Mouse (Mus musculus) hindbrain, embryonic 12.5 days (tissue): ENCODE results near the gene Rab34. TPM values are rescaled to one million over a fixed set of nuclear protein-coding genes. Genes with fewer than 3 reads are reported as not detected.
A peak's percentile ranks its signal among the peaks of the same experiment; 100 is the strongest.

Experiments used
- ATAC-seq: fragments of 200-750 bp; cut with Nextera tagmentation; 2 replicates; pipeline ENCODE4 v1.8.0; 2017; ENCODE audit warnings: moderate TSS enrichment; ENCODE audit not compliant: low FRiP score
- H3K27ac ChIP-seq: fragments of 300-500 bp; sonication (generic); 2 replicates; pipeline ENCODE4 v1.5.1; 2016; ENCODE audit warnings: mild to moderate bottlenecking
- H3K27me3 ChIP-seq: fragments of 300-500 bp; sonication (generic); 2 replicates; pipeline ENCODE4 v1.6.1; 2016; ENCODE audit warnings: mild to moderate bottlenecking
- H3K36me3 ChIP-seq: fragments of 300-500 bp; sonication (generic); 2 replicates; pipeline ENCODE4 v1.6.1; 2016; ENCODE audit warnings: mild to moderate bottlenecking
- H3K4me1 ChIP-seq: fragments of 300-500 bp; sonication (generic); 2 replicates; pipeline ENCODE4 v1.6.1; 2016
- H3K4me2 ChIP-seq: fragments of 300-500 bp; sonication (generic); replicated peaks from 2 replicates; pipeline ENCODE4 v1.6.1; 2016; ENCODE audit warnings: mild to moderate bottlenecking
- H3K4me3 ChIP-seq: fragments of 300-500 bp; sonication (generic); 2 replicates; pipeline ENCODE4 v1.5.1; 2016; ENCODE audit warnings: mild to moderate bottlenecking
- H3K9ac ChIP-seq: fragments of 300-500 bp; sonication (generic); 2 replicates; pipeline ENCODE4 v1.6.1; 2016; ENCODE audit warnings: mild to moderate bottlenecking, moderate library complexity
- H3K9me3 ChIP-seq: fragments of 300-500 bp; sonication (generic); replicated peaks from 2 replicates; pipeline ENCODE4 v1.6.1; 2016; ENCODE audit warnings: mild to moderate bottlenecking
- WGBS: fragments of 180-500 bp; shearing (Covaris S2); methylation state at CpG from one replicate; pipeline ENCODE4 v1.1.7; 2016; 5-methylcytosine and 5-hydroxymethylcytosine counted together
- polyA plus RNA-seq: library from polyadenylated mRNA; unstranded; fragments of >200 nt; fragmentation: Nextera tagmentation; extraction: Ambion mirVana; gene quantifications from 2 replicates; pipeline ENCODE4 v1.2.1, GENCODE M21; 2016

Gene Rab34
- 75.2 and 81.0 TPM in 2 replicates for polyA plus RNA-seq

- Histone ChIP-seq H3K4me3 (peak within 1 kb of the TSS; percentile 76), H3K27ac (peak within 1 kb of the TSS; percentile 96), H3K9me3 (no peaks in the 10 kb centered on the region), H3K36me3 (peaks cover 26% of the 10 kb centered on the region), H3K4me1 (peaks cover 21% of the 10 kb centered on the region), H3K9ac (peak within 1 kb of the TSS; percentile 89), H3K27me3 (no peaks in the 10 kb centered on the region), H3K4me2 (peak within 1 kb of the TSS; percentile 65)
- ATAC-seq, result peak; percentile 70
- under 1% methylated on average over 76 of the region's 80 CpGs for WGBS
Measured at GRCm38 (mm10) chr11:78188331-78189233, at the start of gene Rab34. Rab34 (plus strand) TSS chr11:78188430.

DNA sequence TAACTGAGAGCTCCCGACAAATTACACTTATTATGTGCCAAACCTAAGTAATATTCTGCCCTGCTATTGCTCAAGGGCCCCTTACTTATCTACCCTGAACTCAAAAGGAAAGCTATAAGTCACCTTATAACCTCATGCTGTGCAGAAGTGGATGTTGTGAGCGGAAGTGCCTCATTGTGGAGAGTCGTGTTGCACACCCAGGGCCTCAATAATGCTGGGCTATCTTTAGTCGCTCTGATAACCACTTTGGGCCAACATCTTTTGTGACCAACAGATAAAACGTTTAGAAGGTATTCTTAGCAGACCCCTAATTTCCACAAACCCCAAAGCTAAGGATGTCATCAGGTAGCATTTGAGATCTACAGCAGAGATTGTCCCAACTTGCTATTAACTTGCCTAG is 47.6 kb upstream of the Rab34 start:
- H3K9ac ChIP-seq, result no peak overlapping the region
- H3K4me2 ChIP-seq, result no peak overlapping the region
- H3K27ac ChIP-seq, result no peak overlapping the region
- 87% methylated on average over 5 of the region's 5 CpGs for WGBS
- H3K27me3 ChIP-seq, result no peaks in the 10 kb centered on the region
- no peaks in the 10 kb centered on the region; the same call in 1 of the 2 replicates for H3K4me1 ChIP-seq
- H3K9me3 ChIP-seq, result no peaks in the 10 kb centered on the region
- H3K4me3 ChIP-seq, result no peak overlapping the region
- peaks cover 27% of the 10 kb centered on the region for H3K36me3 ChIP-seq
- no peak for ATAC-seq

GRCm38 (mm10) chr11:78143520-78143919 is 44.7 kb upstream of the Rab34 start:
- Histone ChIP-seq H3K27ac (no peak overlapping the region), H3K9me3 (no peaks in the 10 kb centered on the region), H3K36me3 (peaks cover 42% of the 10 kb centered on the region), H3K4me2 (no peak overlapping the region), H3K4me3 (no peak overlapping the region), H3K4me1 (no peaks in the 10 kb centered on the region; the same call in 1 of the 2 replicates), H3K27me3 (no peaks in the 10 kb centered on the region), H3K9ac (no peak overlapping the region)
- ATAC-seq, result no peak
- WGBS, result 76% methylated on average over 2 of the region's 2 CpGs

DNA sequence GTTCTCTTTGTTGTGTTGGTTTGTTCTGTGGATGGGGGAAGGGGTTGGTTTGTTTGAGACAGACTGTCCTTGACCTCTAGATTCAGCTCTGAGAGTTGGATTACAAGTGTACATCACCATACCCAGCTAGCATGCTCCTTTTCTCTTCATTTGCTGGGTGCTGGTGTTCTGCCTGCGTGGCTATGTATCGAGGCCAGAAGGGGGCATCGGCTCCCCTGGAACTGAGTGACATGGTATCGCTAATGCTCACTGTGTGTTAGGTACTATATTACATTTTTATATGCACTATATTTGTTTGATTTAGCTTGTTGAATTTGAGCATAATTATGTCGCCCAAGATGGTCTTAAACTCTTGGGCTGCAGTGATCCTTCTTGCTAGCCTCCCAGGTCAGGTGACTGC is 42.1 kb upstream of the Rab34 start:
- H3K27ac ChIP-seq, result no peak overlapping the region
- H3K4me3 ChIP-seq, result no peak overlapping the region
- 91% methylated on average over 5 of the region's 5 CpGs for WGBS
- ATAC-seq, result no peak
- H3K27me3 ChIP-seq, result no peaks in the 10 kb centered on the region
- H3K4me2 ChIP-seq, result no peak overlapping the region
- H3K9me3 ChIP-seq, result no peaks in the 10 kb centered on the region
- peaks cover 63% of the 10 kb centered on the region for H3K36me3 ChIP-seq
- no peak overlapping the region for H3K9ac ChIP-seq
- H3K4me1 ChIP-seq, result no peaks in the 10 kb centered on the region; the same call in 1 of the 2 replicates

- H3K36me3 ChIP-seq, result peaks cover 65% of the 10 kb centered on the region
- no peak overlapping the region for H3K27ac ChIP-seq
- ATAC-seq, result no peak
- 93% methylated on average over 6 of the region's 6 CpGs for WGBS
- no peak overlapping the region for H3K9ac ChIP-seq
- H3K4me1 ChIP-seq, result peaks cover 1% of the 10 kb centered on the region; the same call in 1 of the 2 replicates
- no peaks in the 10 kb centered on the region for H3K27me3 ChIP-seq
- H3K4me2 ChIP-seq, result no peak overlapping the region
- H3K9me3 ChIP-seq, result no peaks in the 10 kb centered on the region
- no peak overlapping the region for H3K4me3 ChIP-seq
Measured at GRCm38 (mm10) chr11:78146707-78147543, 41.3 kb upstream of the Rab34 start.

DNA sequence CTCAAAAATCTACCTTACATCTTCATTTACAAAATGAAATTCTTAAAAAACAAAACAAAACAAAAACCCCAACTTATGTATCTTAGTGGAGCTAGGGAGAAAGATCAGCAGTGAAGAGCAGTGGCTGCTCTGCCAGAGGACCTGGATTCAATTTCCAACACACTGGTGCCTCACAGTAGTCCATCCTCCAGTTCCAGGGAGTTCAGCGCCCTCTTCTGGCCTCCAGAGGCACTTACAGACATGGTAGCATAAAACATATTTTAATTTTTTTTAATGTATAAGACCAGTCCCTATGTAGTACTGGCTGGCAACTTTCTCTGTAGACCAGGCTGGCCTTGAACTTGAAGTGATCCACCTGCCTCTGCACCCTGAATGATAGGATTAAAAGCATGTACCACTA is 37.1 kb upstream of the Rab34 start:
- Histone ChIP-seq H3K36me3 (peaks cover 69% of the 10 kb centered on the region), H3K27ac (no peak overlapping the region), H3K9me3 (no peaks in the 10 kb centered on the region), H3K4me3 (no peak overlapping the region), H3K4me2 (no peak overlapping the region), H3K27me3 (no peaks in the 10 kb centered on the region), H3K4me1 (peaks cover 9% of the 10 kb centered on the region; the same call in 1 of the 2 replicates), H3K9ac (no peak overlapping the region)
- ATAC-seq, result no peak
- WGBS, result 44% methylated on average over 1 of the region's 1 CpGs

- Histone ChIP-seq H3K9ac (no peak overlapping the region), H3K4me3 (no peak overlapping the region), H3K4me2 (no peak overlapping the region; the same call in 1 of the 2 replicates), H3K9me3 (no peaks in the 10 kb centered on the region), H3K36me3 (peaks cover 75% of the 10 kb centered on the region), H3K27me3 (no peaks in the 10 kb centered on the region), H3K4me1 (peaks cover 9% of the 10 kb centered on the region; the same call in 1 of the 2 replicates), H3K27ac (peak overlapping the region; percentile 64)
- 63% methylated on average over 9 of the region's 9 CpGs for WGBS
- ATAC-seq, result no peak
Measured at GRCm38 (mm10) chr11:78152299-78153231, 35.7 kb upstream of the Rab34 start.

DNA sequence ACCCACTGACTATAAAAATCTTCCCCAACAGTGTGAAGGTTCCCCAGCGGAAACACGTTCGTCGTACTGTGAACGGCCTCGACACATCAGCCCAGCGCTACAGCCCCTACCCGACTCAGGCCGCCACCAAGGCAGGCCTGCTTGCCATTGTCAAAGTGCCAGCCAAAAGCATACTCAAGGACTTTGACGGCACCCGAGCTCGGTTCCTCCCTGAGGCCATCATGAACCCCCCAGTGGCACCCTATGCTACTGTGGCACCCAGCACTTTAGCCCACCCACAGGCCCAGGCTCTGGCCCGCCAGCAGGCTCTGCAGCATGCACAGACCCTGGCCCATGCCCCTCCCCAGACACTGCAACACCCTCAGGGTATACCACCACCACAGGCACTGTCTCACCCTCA is 34.5 kb upstream of the Rab34 start:
- peak; percentile 32; the same call in 1 of the 2 replicates for ATAC-seq
- Histone ChIP-seq H3K4me1 (peaks cover 11% of the 10 kb centered on the region; the same call in 1 of the 2 replicates), H3K27ac (0 out of 2 replicates have a peak overlapping the region, but pooled peaks have one; percentile 12), H3K27me3 (no peaks in the 10 kb centered on the region), H3K9me3 (no peaks in the 10 kb centered on the region), H3K9ac (no peak overlapping the region), H3K4me2 (no peak overlapping the region), H3K4me3 (no peak overlapping the region), H3K36me3 (peaks cover 82% of the 10 kb centered on the region)
- 90% methylated on average over 13 of the region's 13 CpGs for WGBS

GRCm38 (mm10) chr11:78155674-78156073 is 32.6 kb upstream of the Rab34 start:
- H3K36me3 ChIP-seq, result peaks cover 86% of the 10 kb centered on the region
- 85% methylated on average over 5 of the region's 5 CpGs for WGBS
- H3K27me3 ChIP-seq, result no peaks in the 10 kb centered on the region
- no peak overlapping the region for H3K27ac ChIP-seq
- no peak overlapping the region for H3K4me3 ChIP-seq
- no peaks in the 10 kb centered on the region for H3K9me3 ChIP-seq
- peaks cover 18% of the 10 kb centered on the region for H3K4me1 ChIP-seq
- no peak for ATAC-seq
- no peak overlapping the region for H3K4me2 ChIP-seq
- H3K9ac ChIP-seq, result no peak overlapping the region

GRCm38 (mm10) chr11:78156156-78156699 is 32.0 kb upstream of the Rab34 start:
- peaks cover 86% of the 10 kb centered on the region for H3K36me3 ChIP-seq
- no peaks in the 10 kb centered on the region for H3K9me3 ChIP-seq
- H3K27me3 ChIP-seq, result no peaks in the 10 kb centered on the region
- H3K4me3 ChIP-seq, result no peak overlapping the region
- H3K9ac ChIP-seq, result no peak overlapping the region
- H3K4me1 ChIP-seq, result peaks cover 18% of the 10 kb centered on the region
- no peak overlapping the region for H3K27ac ChIP-seq
- H3K4me2 ChIP-seq, result no peak overlapping the region
- WGBS, result 76% methylated on average over 6 of the region's 6 CpGs
- no peak for ATAC-seq

DNA sequence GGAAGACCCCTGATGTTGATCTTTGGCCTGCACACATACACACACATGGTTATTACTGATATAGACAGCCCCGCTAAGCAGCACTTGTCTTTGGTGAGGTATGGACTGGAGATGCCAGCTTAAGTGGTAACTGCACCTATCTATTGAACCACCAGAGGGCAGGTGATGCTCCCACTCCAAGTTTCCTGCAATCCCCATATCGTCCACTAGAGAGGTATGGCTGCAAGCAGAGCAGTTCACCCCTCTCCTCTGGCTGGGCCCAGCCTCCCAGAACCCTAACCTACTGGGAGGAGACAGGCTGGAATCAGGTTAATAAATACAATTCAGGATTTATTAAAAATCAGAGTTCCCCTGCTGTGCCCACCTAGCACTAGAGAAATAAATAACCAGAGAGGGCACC is 29.1 kb upstream of the Rab34 start:
- peak; percentile 23; the same call in 1 of the 2 replicates for ATAC-seq
- 35% methylated on average over 2 of the region's 2 CpGs for WGBS
- H3K36me3 ChIP-seq, result peaks cover 82% of the 10 kb centered on the region

More for the DNA sequence above, 29.1 kb upstream of the Rab34 start:
- Histone ChIP-seq H3K9me3 (no peaks in the 10 kb centered on the region), H3K27ac (no peak overlapping the region), H3K27me3 (no peaks in the 10 kb centered on the region), H3K4me2 (no peak overlapping the region), H3K4me1 (peaks cover 33% of the 10 kb centered on the region), H3K9ac (no peak overlapping the region), H3K4me3 (no peak overlapping the region)
